Mouse (Mus musculus): ENCODE results near the gene Gorasp2. TPM values are rescaled to one million over a fixed set of nuclear protein-coding genes. Genes with fewer than 3 reads are reported as not detected.

Gene Gorasp2
- polyA plus RNA-seq, 1 experiment from 2014 or later, result 135 TPM

DNA sequence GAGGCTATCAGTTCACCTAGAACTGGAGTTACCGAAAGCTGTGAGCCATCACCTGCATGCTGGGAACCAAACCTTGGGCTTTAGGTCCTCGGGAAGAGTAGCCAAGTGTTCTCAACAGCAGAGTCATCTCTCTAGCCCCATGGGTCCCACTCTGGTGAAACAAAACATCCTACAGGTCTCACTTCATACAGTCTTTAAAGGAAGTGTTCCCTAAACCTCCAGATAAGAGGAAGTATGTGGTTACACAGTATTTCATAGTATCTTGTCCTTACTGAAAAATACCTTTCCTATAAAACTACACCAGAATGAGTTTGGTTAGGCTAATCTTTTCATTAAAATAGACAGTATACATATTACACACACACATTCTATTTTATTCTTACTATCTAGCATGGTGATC lies 81.2 kb downstream of the Gorasp2 start:
- 85% methylated on average over 2 of the region's 2 CpGs for WGBS
- Histone ChIP-seq H3K27me3 (replicated peaks; ENCODE audit: control insufficient read depth, insufficient read depth, low read length) (no peaks in the 10 kb centered on the region), H3K9me3 (ENCODE audit: control insufficient read depth, low read length) (no peaks in the 10 kb centered on the region), H3K4me1 (replicated peaks; ENCODE audit: control insufficient read depth, insufficient read depth, low read length) (no peaks in the 10 kb centered on the region), H3K4me3 (ENCODE audit: low read depth, low read length) (no peak overlapping the region), H3K9ac (ENCODE audit: low read depth, low read length) (no peak overlapping the region), H3K4me2 (no peak overlapping the region), H3K27ac (ENCODE audit: low read depth, low read length) (no peak overlapping the region), H3K36me3 (ENCODE audit: control insufficient read depth, insufficient read depth, low read length) (peaks cover 35% of the 10 kb centered on the region)
- ATAC-seq (replicated peaks; ENCODE audit: low FRiP score) (no peak), DNase-seq (ENCODE audit: low spot score) (no peak)

DNA sequence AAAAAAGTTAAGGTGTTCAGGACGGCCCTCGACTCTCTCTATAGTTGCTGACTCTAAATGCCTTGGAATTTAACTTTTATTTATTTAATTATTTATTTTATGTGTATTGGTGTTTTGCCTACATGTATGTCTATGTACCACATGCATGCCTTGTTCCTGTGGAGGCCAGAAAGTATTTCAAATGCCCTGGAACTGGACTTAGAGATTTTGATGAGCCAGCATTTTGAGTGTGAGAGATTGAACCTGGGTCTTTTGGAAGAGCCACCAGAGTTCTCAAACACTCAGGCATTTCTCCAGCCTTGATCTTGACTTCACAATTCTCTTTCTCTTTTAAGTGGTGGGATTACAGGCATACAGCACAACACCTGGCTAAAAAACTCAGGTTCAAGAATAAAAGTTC lies 90.3 kb downstream of the Gorasp2 start:
- H3K9ac ChIP-seq (ENCODE audit: low read depth, low read length), result no peak overlapping the region
- DNase-seq (ENCODE audit: low spot score) (no peak), ATAC-seq (replicated peaks; ENCODE audit: low FRiP score) (no peak)
- H3K4me2 ChIP-seq, result no peak overlapping the region
- H3K9me3 ChIP-seq (ENCODE audit: control insufficient read depth, low read length), result no peaks in the 10 kb centered on the region
- H3K4me1 ChIP-seq (replicated peaks; ENCODE audit: control insufficient read depth, insufficient read depth, low read length), result no peaks in the 10 kb centered on the region
- H3K27ac ChIP-seq (ENCODE audit: low read depth, low read length), result no peak overlapping the region
- peaks cover 15% of the 10 kb centered on the region; the same call in 1 of the 2 replicates for H3K36me3 ChIP-seq (ENCODE audit: control insufficient read depth, insufficient read depth, low read length)
- H3K27me3 ChIP-seq (replicated peaks; ENCODE audit: control insufficient read depth, insufficient read depth, low read length), result no peaks in the 10 kb centered on the region
- 93% methylated on average over 2 of the region's 2 CpGs for WGBS
- H3K4me3 ChIP-seq (ENCODE audit: low read depth, low read length), result no peak overlapping the region

- Histone ChIP-seq H3K4me2 (no peak overlapping the region), H3K27ac (ENCODE audit: low read depth, low read length) (no peak overlapping the region), H3K9ac (ENCODE audit: low read depth, low read length) (no peak overlapping the region), H3K9me3 (ENCODE audit: control insufficient read depth, low read length) (no peaks in the 10 kb centered on the region), H3K4me3 (ENCODE audit: low read depth, low read length) (no peak overlapping the region), H3K36me3 (ENCODE audit: control insufficient read depth, insufficient read depth, low read length) (peaks cover 16% of the 10 kb centered on the region; the same call in 1 of the 2 replicates), H3K27me3 (replicated peaks; ENCODE audit: control insufficient read depth, insufficient read depth, low read length) (no peaks in the 10 kb centered on the region), H3K4me1 (replicated peaks; ENCODE audit: control insufficient read depth, insufficient read depth, low read length) (no peaks in the 10 kb centered on the region)
- 96% methylated on average over 5 of the region's 5 CpGs for WGBS
- DNase-seq (ENCODE audit: low spot score) (no peak), ATAC-seq (replicated peaks; ENCODE audit: low FRiP score) (no peak)
Observed at GRCm38 (mm10) chr2:70752149-70752548, 90.8 kb downstream of the Gorasp2 start.

Other genes starting within 250 kb of the Gorasp2 start
- gene Sp5, start 186.7 kb upstream of the Gorasp2 start, polyA plus RNA-seq (2014; fragmentation: Nextera tagmentation; extraction: Ambion mirVana), result 1.1 TPM in 2 replicates
- not detected in 2 replicates for gene Erich2, start 152.8 kb upstream of the Gorasp2 start, polyA plus RNA-seq (2014; fragmentation: Nextera tagmentation; extraction: Ambion mirVana)
- 0.19 and 0.43 TPM in 2 replicates for gene Gad1, start 108.5 kb upstream of the Gorasp2 start, polyA plus RNA-seq (2014; fragmentation: Nextera tagmentation; extraction: Ambion mirVana)
- 2.6 and 3.5 TPM in 2 replicates for gene Gm26558, start 532 bp downstream of the Gorasp2 start, polyA plus RNA-seq (2014; fragmentation: Nextera tagmentation; extraction: Ambion mirVana)
- gene Tlk1, start 164.2 kb downstream of the Gorasp2 start, polyA plus RNA-seq (2014; fragmentation: Nextera tagmentation; extraction: Ambion mirVana), result 52.2 and 54.7 TPM in 2 replicates